Comparison of ENCODE assay signal across 8 mouse cellular contexts in the genomic region with DNA sequence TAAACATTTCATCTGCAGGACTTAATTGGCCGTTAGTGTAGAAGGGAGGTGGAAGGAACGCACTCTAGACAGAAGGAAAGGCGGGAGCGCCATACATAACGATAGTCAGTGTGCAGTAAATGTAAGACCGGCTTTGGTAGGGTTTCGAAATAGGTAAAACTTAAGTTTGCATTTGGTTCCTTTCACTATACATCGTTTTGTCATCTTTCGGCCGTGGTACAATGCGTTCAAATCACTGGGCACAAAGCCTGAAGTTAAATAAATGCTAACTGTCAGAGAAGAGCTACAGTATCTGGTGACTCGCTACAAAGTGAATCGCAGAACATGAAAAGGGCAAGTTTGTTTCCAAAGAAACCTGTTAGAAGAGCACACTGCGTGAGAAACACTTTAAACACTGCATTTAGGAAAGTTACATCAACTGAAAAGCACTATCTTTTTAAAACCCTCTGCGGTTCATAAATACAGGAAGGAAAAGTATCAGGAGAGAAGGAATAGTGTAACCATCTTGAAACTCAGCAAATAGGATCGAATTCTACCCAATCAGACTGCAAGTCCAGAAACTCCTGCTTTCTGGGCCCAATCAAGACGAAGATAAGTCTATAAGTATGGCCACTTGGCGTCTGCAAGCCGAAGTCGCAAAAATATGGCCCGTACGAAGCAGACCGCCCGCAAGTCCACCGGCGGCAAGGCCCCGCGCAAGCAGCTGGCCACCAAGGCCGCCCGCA. TPM values are rescaled to one million over a fixed set of nuclear protein-coding genes. Genes with fewer than 3 reads are reported as not detected.
A peak's percentile ranks its signal among the peaks of the same experiment; 100 is the strongest.
DNase-seq lines count a peak whose midpoint lies in the region; ATAC-seq lines count a peak whose summit lies in the region.

A gene (plus strand): TSS at position 604 of the 725 bp plus-strand sequence.

- peak within 1 kb of the TSS; percentile 72 for H3K27ac ChIP-seq in brown adipose tissue, adult 24 weeks (replicated peaks; ENCODE audit: low read depth, low read length)
- H3K27ac ChIP-seq in heart, embryonic 13.5 days (replicated peaks): peak within 1 kb of the TSS; percentile 95
- H3K27ac ChIP-seq in liver, embryonic 12.5 days: peak within 1 kb of the TSS; percentile 99
- peak within 1 kb of the TSS; percentile 98 for H3K27ac ChIP-seq in stomach, embryonic 15.5 days

- H3K4me3 ChIP-seq in brown adipose tissue, adult 24 weeks (ENCODE audit: insufficient read depth, low read depth, low read length): peak within 1 kb of the TSS; percentile 51
- peak within 1 kb of the TSS; percentile 62 for H3K4me3 ChIP-seq in heart, embryonic 13.5 days
- H3K4me3 ChIP-seq in liver, embryonic 12.5 days: peak within 1 kb of the TSS; percentile 62
- H3K4me3 ChIP-seq in stomach, embryonic 15.5 days (replicated peaks): peak within 1 kb of the TSS; percentile 45

- DNase-seq in kidney, postnatal 10 days: peak; percentile 86
- DNase-seq in natural killer cell, adult 2 months (ENCODE audit: low spot score in 2 of 2): peak; percentile 77 to 79

- WGBS in heart, embryonic 13.5 days: 22% methylated on average over 30 of the region's 30 CpGs
- 21% methylated on average over 30 of the region's 30 CpGs for WGBS in liver, embryonic 12.5 days (ENCODE audit: insufficient replicate concordance)
- 13% methylated on average over 30 of the region's 30 CpGs for WGBS in stomach, embryonic 15.5 days

- no peaks in the 10 kb centered on the region for H3K9me3 ChIP-seq in heart, embryonic 13.5 days
- H3K9me3 ChIP-seq in liver, embryonic 12.5 days (replicated peaks): no peaks in the 10 kb centered on the region
- no peaks in the 10 kb centered on the region for H3K9me3 ChIP-seq in stomach, embryonic 15.5 days

- peak within 1 kb of the TSS; percentile 85 for H3K9ac ChIP-seq in heart, embryonic 13.5 days
- peak within 1 kb of the TSS; percentile 84 for H3K9ac ChIP-seq in liver, embryonic 12.5 days
- H3K9ac ChIP-seq in stomach, embryonic 15.5 days: peak within 1 kb of the TSS; percentile 0; the same call in 1 of the 2 replicates

- H3K4me2 ChIP-seq in heart, embryonic 13.5 days: peak within 1 kb of the TSS; percentile 86
- H3K4me2 ChIP-seq in liver, embryonic 12.5 days: peak within 1 kb of the TSS; percentile 74
- H3K4me2 ChIP-seq in stomach, embryonic 15.5 days: peak within 1 kb of the TSS; percentile 65

- ATAC-seq in CD4-positive, CD25-positive, alpha-beta regulatory T cell, adult 4 months: peak; percentile 38
- ATAC-seq in erythroid progenitor cell, adult 5-6 weeks (replicated peaks; ENCODE audit: low FRiP score, poor library complexity, severe bottlenecking): peak; percentile 58
- ATAC-seq in heart, embryonic 13.5 days (ENCODE audit: extremely low read depth, insufficient number of reproducible peaks, low FRiP score, low TSS enrichment): no peak
- ATAC-seq in liver, embryonic 12.5 days: peak; percentile 52
- peak; percentile 62 for ATAC-seq in stomach, embryonic 15.5 days (ENCODE audit: insufficient read depth, low FRiP score, low read depth)

- H3K36me3 ChIP-seq in heart, embryonic 13.5 days: no peaks in the 10 kb centered on the region
- H3K36me3 ChIP-seq in liver, embryonic 12.5 days: no peaks in the 10 kb centered on the region
- no peaks in the 10 kb centered on the region for H3K36me3 ChIP-seq in stomach, embryonic 15.5 days

- H3K4me1 ChIP-seq in brown adipose tissue, adult 24 weeks (ENCODE audit: control insufficient read depth, insufficient read depth, insufficient read length, low read length): peaks cover 5% of the 10 kb centered on the region; the same call in 1 of the 2 replicates
- peaks cover 29% of the 10 kb centered on the region for H3K4me1 ChIP-seq in heart, embryonic 13.5 days
- peaks cover 46% of the 10 kb centered on the region for H3K4me1 ChIP-seq in liver, embryonic 12.5 days
- peaks cover 7% of the 10 kb centered on the region for H3K4me1 ChIP-seq in stomach, embryonic 15.5 days

- H3K27me3 ChIP-seq in heart, embryonic 13.5 days (replicated peaks): no peaks in the 10 kb centered on the region
- no peaks in the 10 kb centered on the region for H3K27me3 ChIP-seq in liver, embryonic 12.5 days (replicated peaks)
- no peaks in the 10 kb centered on the region for H3K27me3 ChIP-seq in stomach, embryonic 15.5 days (replicated peaks)

RNA-seq across cellular contexts. Expression of the gene that starts here (rescaled TPM):
- 1 to 10 TPM; 7.4 to 9.9 TPM for polyA plus RNA-seq in CD4-positive, CD25-positive, alpha-beta regulatory T cell, adult 4 months (2017; shearing (Covaris generic))
- not detected in 2 replicates for polyA plus RNA-seq in brown adipose tissue, adult 24 weeks (2012; ENCODE audit: insufficient read depth, insufficient read length, missing spikeins)
- 2,922 and 3,470 TPM in 2 replicates for total RNA-seq in erythroid progenitor cell, adult 5-6 weeks (2015; ENCODE audit: low replicate concordance)
- total RNA-seq in erythroid progenitor cell, adult 5-6 weeks (2017; ENCODE audit: low replicate concordance): 1,426 and 2,043 TPM in 2 replicates
- 28.3 and 29.4 TPM in 2 replicates for polyA plus RNA-seq in heart, embryonic 13.5 days (2015; fragmentation: Nextera tagmentation; extraction: Ambion mirVana)
- 99.1 and 113 TPM in 2 replicates for polyA plus RNA-seq in liver, embryonic 12.5 days (2016; fragmentation: Nextera tagmentation; extraction: Ambion mirVana)
- 62.1 and 69.4 TPM in 2 replicates for polyA plus RNA-seq in stomach, embryonic 15.5 days (2015; fragmentation: Nextera tagmentation; extraction: Ambion mirVana)

Comparison
In these comparisons a context has a peak if more than half of its experiments do, and no peak if none do; other contexts are left out.
1. H3K9ac ChIP-seq: peak in every context shown above with its lines; median percentile 85 in heart, embryonic 13.5 days; 84 in liver, embryonic 12.5 days; 0 in stomach, embryonic 15.5 days.